Mouse (Mus musculus) right cerebral cortex, adult 2 months (tissue): Measurements from ENCODE around the gene Car4.

Experiments
- DNase-seq, 2 experiments: peaks; one replicate each; pipeline ENCODE4 v3.0.0; 2021 to 2022; ENCODE audit warnings: low spot score in 2 of 2

Gene Car4

DNA sequence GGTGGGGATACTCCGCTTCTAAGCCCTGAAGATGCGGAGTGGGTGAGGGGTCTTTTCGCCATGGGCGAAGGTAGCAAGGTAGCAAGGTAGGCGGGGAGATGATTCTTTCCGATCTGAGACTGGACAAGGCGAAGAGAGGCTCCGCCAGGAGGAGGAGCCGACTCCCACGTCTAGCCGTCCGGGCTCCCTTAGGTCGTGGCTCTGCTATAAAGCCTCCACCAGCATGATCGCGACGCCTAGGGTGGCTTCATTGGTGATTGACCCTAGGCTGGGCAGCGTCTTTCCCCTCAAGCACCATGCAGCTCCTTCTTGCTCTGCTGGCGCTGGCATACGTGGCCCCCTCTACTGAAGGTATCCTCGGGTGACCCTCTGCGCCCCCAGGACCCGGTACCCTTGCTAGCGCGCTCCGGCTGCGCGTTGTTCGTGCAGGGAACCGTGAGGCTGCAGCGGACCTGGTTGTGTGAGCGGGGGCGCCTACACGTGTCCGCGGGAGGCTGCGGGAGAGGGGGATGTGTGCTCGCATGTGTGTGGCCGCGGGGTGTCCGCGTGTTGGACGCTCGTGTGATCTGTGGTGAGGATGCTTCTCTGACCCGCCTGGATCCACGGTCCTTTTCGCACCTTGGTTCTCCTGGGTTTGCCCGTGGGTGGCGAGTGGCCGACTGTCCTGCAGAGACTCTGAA, at the start of gene Car4:
Gene Car4 (plus strand): TSS at position 196 of the 680 bp plus-strand sequence.
- peak; percentile 45 to 51 for DNase-seq

DNA sequence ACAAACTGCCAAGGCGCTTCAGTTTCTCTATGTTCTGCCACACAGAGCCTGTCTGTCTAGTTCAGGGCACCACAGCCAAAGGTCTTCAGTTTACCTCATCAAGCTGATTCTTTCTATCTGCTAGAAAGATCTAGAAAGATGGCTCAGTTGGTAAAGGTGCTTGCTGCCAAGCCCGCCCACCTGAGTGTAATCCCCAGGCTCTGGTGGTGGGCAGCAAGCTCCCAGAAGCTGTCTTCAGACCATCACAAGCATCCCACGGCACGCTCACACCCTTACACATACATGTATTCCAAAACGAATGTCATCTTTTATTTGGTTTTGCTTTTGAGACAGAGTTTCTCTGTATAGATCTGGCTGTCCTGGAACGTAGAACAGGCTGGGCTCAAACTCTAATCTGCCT, 49.1 kb upstream of the Car4 start:
- DNase-seq: no peak

DNA sequence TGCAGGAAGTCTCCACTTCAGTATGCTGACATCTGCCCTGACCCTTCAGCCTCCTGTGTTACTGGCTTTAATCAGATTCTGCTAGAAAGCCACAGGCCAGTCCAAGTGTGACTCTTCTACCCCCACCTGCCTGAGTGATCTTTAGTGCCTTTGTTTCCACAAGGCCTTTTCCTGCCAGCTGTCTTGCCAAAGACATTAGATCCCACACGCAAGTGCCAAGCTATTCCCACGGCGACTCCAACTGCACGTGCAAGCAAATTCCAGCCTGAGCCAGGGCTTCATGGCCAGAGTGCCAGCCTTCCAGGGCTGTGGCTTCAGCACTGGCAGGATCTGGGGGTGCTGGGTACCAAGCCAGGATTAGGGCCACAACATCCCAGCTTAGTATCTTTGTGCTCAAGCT, 47.2 kb upstream of the Car4 start:
- no peak for DNase-seq

DNA sequence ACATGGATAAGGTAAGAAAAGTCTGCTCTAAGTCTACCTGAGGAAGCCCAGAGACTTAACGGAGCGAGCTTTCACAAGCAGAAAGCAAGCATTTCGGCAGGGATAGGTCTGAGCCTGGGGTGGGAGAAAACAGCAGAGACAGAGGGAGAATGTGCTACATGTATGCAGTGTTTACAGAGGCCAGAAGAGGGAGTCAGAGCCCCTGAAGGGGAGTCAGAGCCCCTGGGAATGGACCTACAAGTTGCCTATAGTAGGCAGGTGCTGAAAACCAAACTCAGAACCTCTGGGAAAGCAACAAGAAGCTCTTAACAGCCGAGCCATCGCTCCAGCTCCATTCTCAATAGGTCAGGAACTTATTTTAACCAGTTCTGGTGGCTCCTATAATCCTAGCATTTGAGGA, 42.9 kb upstream of the Car4 start:
- DNase-seq: no peak

DNA sequence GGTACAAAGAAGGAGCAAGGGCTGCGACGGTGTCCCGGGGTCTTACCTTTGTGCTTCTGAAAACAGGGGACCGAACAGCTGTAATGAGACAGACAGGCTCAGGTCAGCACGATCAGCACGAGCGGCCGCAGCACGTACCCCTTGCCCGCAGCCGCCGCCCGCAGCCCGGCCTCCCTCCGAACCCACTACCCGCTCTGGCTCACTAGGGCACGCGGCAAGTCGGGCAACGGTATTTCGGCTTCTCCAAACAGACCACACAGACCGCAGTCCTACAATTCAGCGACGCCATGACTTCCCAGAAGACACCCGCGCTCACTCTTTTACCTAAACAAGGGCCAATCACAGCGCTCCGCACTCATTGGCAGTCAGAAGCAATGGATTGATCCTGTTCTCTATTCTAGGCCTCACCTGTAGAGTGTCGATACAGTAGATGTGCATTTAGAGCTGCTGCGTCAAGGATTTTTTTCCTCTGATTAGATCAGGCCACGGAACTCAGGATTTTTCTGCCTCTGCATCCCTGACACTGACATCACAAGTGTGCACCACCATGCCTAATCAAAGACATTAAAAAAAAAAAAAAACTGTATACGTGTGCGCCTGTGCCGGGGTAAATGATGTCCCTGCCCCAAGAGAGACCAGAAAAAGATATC, 41.4 kb upstream of the Car4 start, which contains the start of gene Znhit3:
Gene Znhit3 (minus strand): TSS at position 314 of the 650 bp plus-strand sequence.
- peak; percentile 93 to 95 for DNase-seq

DNA sequence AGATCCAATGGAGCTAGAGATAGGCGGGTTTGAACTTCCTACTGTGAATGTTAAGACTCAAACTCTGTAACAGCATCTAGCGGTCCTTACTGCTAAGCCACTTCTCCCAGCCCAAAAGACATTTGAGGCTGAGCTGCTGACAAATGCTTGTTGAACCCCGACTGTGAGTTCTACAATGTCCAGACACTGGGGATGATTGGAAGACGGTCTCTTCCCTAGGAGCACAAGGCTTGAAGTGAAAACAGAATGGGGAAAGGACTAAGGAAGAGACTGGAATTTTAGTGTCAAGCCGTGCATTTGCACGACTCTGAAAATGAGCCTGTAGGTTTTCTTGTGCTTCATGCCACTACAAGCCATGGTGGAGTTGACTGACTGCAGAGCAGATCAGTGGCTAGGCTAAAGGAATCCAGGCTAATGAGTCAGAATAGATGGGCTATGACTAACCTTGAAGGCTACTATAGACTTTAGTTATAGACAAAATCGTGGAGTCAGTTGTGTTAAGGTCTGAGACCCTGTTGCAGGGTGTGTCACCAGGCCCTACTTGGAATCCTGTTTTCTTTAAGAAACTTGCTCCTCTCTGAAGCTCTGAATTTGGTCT, 40.8 kb upstream of the Car4 start:
- DNase-seq: no peak

DNA sequence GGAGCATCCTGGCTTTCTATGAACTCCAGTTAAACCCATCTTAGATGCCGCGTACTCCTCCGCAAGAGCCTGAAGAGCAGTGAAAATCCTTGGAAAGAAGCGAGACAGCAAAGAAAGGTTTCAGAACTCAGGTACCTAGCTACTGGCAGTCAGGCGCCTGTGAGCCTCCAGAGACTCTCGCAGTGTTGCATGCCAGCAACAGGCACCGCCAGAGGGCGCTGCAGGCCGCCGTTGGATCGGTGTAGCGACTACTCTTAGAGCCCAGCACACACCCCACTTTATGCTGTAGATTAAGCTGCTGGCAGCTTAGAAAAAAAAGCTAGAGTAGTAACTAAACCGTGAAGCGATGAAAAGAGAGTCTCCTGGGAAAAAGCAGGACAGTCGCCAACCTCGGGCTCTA, 39.2 kb upstream of the Car4 start:
- peak; percentile 90 to 92 for DNase-seq

DNA sequence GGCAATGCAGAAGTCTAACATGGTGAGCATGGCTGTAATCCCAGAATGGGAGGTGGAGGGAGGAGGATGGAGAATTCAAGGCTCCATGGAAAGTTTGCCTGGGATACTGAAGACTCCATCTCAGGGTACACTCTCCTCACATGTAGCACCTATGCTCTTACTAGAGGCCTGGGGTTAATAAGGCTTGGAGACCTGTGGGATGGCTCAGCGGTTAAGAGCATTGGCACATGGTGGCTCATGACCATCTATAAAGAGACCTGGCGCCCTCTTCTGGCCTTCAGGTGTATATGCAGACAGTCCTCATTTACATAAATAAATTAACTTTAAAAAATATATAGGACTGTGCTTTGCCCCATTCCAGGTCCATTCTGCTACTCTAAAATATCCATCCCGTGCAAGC, 38.3 kb upstream of the Car4 start:
- no peak for DNase-seq

DNA sequence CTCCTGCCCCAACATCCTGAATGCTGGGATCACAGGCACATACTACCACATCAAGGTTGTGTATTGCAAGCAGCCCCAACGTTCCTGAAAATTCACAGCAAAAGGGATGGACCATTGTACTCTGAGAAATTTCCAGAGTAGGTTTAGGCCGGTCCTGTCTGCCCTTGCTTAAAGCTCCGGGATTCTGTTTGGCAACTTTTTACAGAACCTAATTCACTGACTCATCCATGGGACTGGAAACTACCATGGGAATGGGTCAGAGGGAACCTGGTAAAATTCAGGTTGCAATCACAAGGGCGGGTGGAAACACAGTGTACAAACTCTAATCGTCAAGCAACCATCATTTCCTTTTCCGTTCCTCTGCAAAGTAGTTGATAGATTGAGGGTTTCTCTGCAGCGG, 37.6 kb upstream of the Car4 start:
- DNase-seq: no peak

DNA sequence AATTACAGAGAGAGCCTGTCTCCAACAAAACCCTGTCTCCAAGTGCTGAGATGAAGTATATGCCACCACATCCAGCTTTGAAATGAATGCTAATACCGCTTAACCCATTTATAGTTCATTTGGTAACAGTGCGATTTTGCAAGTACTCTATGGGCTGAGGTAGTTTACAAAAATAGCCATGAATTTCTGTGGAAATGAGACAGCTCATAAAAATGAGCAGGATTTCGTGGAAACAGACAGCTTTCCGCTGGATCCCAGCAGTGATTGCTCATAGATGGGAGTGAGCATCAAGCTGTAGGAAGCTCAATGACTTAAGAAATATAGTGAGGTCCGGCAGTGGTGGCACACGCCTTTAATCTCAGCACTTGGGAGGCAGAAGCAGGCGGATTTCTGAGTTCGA, 36.6 kb upstream of the Car4 start:
- peak in 1 of 2 experiments; percentile 29 for DNase-seq

DNA sequence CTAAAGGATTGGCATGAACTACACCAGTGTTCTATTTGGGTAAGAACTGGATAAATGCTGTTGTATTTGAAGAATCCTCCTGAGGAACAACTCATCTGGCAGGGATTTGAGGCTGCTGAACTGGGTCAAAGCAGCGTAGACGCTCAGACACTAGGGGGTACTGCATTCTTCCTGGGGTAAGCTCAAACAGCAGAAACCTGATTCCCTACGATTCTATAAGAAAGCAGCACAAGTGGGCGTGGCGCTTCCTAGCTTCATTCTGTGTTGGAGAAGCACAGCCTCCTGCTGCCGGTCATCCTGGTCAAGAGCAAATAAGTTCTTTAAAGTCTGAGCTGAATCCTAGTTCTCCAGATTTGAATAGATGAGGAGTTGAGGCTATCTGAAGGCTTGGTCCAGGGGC, 25.3 kb upstream of the Car4 start:
- no peak for DNase-seq

DNA sequence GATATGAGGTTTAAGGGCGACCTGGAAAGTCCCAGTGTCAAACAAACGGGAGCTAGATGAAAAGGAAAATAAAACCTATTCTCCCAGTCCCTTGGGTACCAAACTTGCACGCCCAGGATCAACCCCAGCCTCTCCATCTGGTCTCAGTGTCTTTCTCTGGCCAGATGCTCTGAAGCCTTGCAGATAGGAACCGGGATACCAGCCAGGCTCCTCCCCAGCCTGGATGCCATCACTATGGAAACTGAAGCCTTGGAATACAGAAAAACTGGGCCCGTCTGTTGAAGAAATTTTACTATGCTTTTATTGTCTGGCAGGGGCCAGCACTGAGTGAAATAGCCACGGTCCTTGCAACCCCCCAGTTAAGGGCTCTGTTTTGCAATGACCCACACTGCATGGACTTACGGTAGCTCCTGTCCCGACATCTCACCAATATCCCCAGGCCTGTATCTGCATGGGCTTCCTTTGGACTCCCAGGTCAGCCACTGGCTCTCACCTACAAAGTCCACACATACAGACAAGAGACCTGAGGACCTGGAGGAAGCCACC, 18.0 kb upstream of the Car4 start:
- DNase-seq: peak; percentile 62 to 70

DNA sequence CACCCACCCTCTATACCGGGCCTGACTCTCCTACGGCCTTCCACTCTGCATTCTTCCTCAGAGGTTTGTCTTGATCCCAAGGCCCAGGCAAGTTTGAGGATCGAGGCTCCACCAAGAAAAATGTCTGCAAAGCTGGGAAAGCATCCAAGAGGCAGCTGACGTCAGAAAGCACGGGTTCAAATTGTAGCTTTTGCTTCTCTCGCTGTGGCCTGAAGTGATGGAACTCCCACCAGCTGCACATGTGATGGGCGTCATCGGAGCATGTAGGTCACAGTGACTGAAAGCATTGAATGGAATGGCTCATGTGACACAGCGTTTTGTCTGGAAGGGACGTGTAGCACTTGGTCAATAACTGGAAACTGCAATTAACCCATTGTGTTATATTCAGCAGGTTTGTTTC, 17.4 kb upstream of the Car4 start:
- no peak for DNase-seq

DNA sequence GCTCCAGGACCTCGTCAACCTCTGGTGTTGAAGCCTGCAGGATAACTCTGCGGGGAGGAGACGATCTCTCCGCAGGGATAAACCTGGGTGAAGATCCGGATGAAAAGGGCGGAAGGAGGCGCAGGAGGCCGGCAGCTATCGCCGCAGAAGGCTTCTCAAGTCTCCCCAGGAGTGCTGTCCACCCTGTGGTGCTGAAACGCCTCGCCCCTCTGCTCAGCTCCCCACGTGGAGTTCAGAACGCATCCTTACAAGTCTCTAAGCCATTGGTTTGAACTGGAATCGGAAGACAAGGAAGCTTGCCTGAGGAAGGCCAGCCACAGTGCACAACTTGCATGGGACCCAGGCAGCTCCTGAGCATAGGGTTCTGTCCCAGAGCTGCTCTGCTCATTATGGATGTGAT, 13.6 kb upstream of the Car4 start:
- DNase-seq: no peak

DNA sequence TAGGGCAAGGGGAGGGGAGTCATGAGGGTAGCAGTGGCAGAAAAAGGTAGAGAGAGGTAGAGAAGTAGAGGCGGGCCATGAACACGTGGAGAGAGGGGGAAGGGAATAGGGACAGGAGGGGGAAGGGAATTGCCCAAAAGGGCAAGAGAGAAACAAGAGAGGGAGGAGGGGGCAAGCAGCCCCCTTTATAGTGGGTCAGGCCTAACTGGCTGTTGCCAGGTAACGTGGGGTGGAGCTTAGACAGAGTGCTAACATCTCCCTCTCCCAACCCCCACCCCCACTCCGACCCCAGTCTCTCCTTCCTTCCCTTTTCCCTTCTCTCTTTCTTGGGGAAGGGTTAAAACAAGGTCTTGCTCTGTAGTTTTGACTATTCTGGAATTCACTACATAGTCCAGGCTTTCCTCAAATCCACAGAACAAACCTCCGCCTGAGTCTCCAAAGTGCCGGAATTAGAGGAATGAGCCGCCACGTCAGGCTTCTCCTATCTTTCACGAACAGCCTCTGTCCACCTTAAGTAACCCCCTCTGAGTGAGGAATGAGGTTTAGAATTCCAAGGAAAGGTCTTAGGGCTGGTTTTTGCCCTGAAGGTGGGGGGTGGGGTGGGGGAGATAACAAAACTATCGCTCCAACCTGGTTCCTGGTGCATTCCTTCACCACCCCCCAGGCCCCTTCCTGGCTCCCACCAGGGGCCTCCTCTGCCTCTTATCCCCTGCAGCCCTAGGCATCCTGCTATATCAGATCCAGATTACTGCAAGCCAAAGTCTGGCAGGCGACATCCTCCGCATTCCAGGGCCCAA, 12.7 kb upstream of the Car4 start:
- DNase-seq: no peak

DNA sequence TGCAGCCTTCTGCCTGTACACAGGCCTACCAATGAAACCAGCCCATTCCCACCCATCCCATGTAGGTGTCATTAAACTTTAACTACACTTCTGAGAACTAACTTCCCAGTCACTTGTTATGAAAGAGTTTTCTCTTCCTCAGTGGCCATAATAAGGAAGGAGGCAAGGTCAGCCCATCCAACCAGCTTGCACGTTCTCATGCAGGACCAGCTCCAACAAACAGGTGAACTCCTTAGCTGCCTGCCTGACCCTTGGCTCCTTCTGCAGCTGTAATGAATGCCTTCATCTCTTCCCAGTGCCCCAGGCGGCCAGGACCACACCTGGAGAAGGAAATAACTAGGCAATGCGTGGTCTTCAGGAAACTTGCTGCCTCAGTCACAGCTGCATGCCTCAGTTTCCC, 11.7 kb upstream of the Car4 start:
- DNase-seq: no peak

DNA sequence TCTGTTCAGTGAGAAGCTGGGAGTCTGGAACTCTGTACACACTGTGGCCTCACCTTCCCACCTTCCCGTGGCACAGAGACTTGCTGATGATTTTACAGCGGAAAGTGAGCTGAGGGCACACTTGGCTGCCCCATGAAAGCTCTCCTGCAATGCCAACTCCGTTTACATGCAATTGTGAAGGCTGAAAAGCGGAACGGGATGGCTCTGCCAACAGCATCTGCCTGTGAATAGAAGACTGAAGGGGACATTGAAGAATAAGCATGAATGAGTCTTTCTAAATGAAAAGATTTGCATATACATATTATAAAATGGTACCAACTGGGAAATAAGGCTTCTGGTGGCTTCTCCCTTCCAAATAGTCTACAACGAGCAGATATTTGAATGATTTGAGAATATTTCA, 10.4 kb upstream of the Car4 start:
- no peak for DNase-seq

DNA sequence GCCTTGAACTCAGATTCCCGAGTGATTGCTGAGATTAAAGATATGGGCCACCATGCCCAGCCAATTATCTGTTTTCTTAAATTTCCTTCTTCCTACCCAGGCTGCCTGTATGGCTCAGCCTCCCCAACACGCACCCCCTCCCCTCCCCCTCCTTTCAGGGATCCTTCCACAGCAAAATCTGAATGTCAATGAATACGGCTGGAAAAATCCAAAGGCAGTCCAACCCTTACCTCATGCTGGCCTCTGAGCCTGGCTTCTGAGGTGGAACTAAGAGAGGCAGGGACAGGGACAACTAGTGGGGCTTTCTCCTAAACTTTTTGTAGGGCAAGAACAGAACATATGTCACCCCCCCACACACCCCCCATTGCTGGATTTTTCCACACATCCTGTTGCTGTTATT, 9.5 kb upstream of the Car4 start:
- DNase-seq: no peak

DNA sequence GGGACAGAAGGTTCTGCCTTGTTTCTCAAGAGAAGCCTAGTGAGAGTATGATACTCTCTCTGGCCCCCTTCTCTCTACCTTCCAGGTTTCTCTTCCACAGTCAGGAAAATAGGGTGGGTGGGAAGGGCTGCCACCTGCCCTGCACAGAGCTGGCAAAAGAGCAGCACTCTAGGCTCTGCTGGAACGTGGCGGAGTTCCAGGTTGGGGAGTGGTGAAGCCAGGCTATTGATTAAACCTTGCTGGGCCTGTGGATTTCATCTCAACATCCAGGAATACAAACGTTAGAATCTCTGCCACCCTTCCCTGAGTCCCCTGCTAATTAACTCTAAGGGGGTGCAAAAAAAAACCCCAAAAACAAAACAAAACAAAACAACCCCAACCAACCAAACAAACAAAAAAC, 9.1 kb upstream of the Car4 start:
- DNase-seq: no peak

DNA sequence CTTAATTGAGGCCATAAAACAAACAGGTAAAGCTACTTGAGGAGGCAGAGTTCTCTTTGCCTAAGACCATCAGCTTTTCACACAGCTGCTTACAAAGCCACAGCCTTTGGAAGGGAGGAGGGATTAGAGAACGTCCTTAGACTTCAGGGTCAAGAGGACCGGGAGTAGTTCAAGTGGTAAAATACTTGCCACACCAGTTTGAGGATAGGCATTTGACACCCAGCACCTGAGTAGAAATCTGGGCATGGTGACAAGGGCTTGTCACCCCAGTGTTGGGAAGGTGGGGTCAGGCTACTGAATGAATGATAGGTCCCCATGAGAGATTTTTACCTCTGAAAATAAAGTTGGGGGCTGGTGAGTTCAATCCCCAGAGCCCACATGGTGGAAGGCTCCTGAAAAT, 5.0 kb upstream of the Car4 start:
- DNase-seq: no peak

DNA sequence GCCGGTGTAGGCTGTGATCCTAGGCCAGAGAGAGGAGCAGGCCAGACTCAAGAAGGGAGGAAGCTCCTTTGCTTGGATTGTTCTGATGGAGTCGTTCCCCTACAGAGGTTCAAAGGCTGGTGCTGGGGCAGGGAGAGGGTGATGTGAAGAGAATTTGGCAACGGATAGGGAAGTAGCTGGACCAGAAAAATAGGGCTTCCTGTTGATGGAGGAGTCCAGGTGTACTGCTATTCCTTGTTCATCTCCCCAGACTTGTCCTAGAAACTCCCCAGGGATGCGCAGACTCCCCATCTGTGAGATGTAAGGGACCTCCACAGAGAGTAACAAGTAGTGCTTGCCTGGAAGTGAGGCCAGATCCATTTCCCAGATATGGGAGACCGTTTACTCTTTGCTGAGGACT, 1.2 kb upstream of the Car4 start:
- DNase-seq: no peak

DNA sequence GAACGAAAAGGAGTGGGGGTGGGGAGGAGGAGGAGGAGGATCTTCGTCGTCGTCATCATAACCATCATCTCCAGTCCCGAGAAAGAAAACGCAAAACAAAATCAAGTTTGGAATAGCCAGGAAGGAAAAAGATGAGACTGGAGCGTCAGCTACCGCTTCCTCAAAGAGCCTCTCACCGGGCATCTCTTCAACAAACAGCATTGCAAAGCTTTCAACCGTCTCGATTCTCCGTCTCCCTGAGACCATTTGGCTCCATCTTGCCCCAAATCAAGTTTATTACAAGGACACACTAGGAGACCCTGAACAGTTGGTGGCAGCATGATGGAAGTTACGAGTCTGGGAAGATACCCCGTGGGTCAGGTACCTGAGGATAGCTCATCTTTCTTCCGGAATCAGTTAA, 415 bp upstream of the Car4 start:
- DNase-seq: peak in 1 of 2 experiments; percentile 44
